Mouse (Mus musculus): ENCODE measurements around the gene Plekhf1. TPM values are rescaled to one million over a fixed set of nuclear protein-coding genes. Genes with fewer than 3 reads are reported as not detected.

Gene Plekhf1
- 1.4 and 1.5 TPM in 2 replicates for polyA plus RNA-seq (2014; fragmentation: Nextera tagmentation; extraction: Ambion mirVana)

DNA sequence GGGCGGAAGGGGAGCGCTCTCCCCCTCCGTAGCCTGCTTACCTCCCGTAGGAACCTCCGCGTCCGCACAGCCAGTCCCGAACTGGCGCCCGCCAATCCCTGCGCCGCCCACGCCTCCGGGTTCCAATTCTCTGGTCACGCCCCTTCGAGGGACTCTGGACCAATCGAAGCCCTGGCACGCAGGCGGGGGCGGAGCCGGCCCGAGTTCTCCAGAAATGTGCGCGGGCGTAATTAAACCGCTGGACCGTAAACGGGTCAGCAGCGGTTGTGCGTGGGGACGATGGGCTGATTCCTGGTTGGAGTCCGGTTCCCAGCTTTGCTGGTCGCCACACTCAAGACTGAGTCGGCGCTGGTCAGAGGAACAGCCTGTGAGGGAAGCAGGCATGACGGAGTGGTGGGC is at the start of gene Plekhf1:
Gene Plekhf1 (minus strand): TSS at position 117 of the 399 bp plus-strand sequence.
- H3K4me2 ChIP-seq = peak within 1 kb of the TSS; percentile 85
- H3K36me3 ChIP-seq (ENCODE audit: control insufficient read depth, insufficient read depth, low read length) = no peaks in the 10 kb centered on the region
- peak within 1 kb of the TSS; percentile 49 for H3K4me3 ChIP-seq (ENCODE audit: low read depth, low read length)
- H3K9me3 ChIP-seq (ENCODE audit: control insufficient read depth, low read length) = no peaks in the 10 kb centered on the region
- peak within 1 kb of the TSS; percentile 58; the same call in 1 of the 2 replicates for H3K9ac ChIP-seq (ENCODE audit: low read length)
- no peak within 1 kb of the TSS for H3K27ac ChIP-seq (ENCODE audit: low read depth, low read length)
- peak; percentile 95 for ATAC-seq (ENCODE audit: low FRiP score)
- peaks cover 4% of the 10 kb centered on the region for H3K27me3 ChIP-seq (ENCODE audit: control insufficient read depth, insufficient read depth, low read length)
- H3K4me1 ChIP-seq (ENCODE audit: control insufficient read depth, insufficient read depth, low read length) = no peaks in the 10 kb centered on the region; the same call in 1 of the 2 replicates
- WGBS = under 1% methylated on average over 36 of the region's 36 CpGs
- peak; percentile 99 for DNase-seq (ENCODE audit: low spot score, missing footprints)

GRCm38 (mm10) chr7:38272551-38272950 is 44.7 kb upstream of the Plekhf1 start:
- Histone ChIP-seq H3K36me3 (ENCODE audit: control insufficient read depth, insufficient read depth, low read length) (0 out of 2 replicates have a peak, but pooled peaks cover 4% of the 10 kb centered on the region), H3K4me1 (ENCODE audit: control insufficient read depth, insufficient read depth, low read length) (peaks cover 9% of the 10 kb centered on the region), H3K9me3 (ENCODE audit: control insufficient read depth, low read length) (no peaks in the 10 kb centered on the region), H3K9ac (ENCODE audit: low read length) (no peak overlapping the region), H3K27me3 (ENCODE audit: control insufficient read depth, insufficient read depth, low read length) (no peaks in the 10 kb centered on the region), H3K4me2 (no peak overlapping the region), H3K4me3 (ENCODE audit: low read depth, low read length) (no peak overlapping the region), H3K27ac (ENCODE audit: low read depth, low read length) (no peak overlapping the region)
- DNase-seq (ENCODE audit: low spot score, missing footprints) (no peak), ATAC-seq (ENCODE audit: low FRiP score) (no peak)

GRCm38 (mm10) chr7:38271859-38272258 is 44.0 kb upstream of the Plekhf1 start:
- no peaks in the 10 kb centered on the region for H3K9me3 ChIP-seq (ENCODE audit: control insufficient read depth, low read length)
- peak overlapping the region; percentile 84 for H3K4me2 ChIP-seq
- ATAC-seq (ENCODE audit: low FRiP score) = peak; percentile 35
- peak overlapping the region; percentile 62 for H3K4me3 ChIP-seq (ENCODE audit: low read depth, low read length)
- 0 out of 2 replicates have a peak, but pooled peaks cover 5% of the 10 kb centered on the region for H3K36me3 ChIP-seq (ENCODE audit: control insufficient read depth, insufficient read depth, low read length)
- H3K9ac ChIP-seq (ENCODE audit: low read length) = no peak overlapping the region; the same call in 1 of the 2 replicates
- 16% methylated on average over 4 of the region's 4 CpGs for WGBS
- H3K27me3 ChIP-seq (ENCODE audit: control insufficient read depth, insufficient read depth, low read length) = no peaks in the 10 kb centered on the region
- no peak for DNase-seq (ENCODE audit: low spot score, missing footprints)
- no peak overlapping the region for H3K27ac ChIP-seq (ENCODE audit: low read depth, low read length)
- peaks cover 9% of the 10 kb centered on the region for H3K4me1 ChIP-seq (ENCODE audit: control insufficient read depth, insufficient read depth, low read length)

- ATAC-seq (ENCODE audit: low FRiP score) (no peak), DNase-seq (ENCODE audit: low spot score, missing footprints) (no peak)
- Histone ChIP-seq H3K9me3 (ENCODE audit: control insufficient read depth, low read length) (no peaks in the 10 kb centered on the region), H3K4me3 (ENCODE audit: low read depth, low read length) (peak overlapping the region; percentile 62), H3K4me2 (peak overlapping the region; percentile 84), H3K27me3 (ENCODE audit: control insufficient read depth, insufficient read depth, low read length) (no peaks in the 10 kb centered on the region), H3K4me1 (ENCODE audit: control insufficient read depth, insufficient read depth, low read length) (peaks cover 9% of the 10 kb centered on the region), H3K9ac (ENCODE audit: low read length) (peak overlapping the region; percentile 71), H3K27ac (ENCODE audit: low read depth, low read length) (no peak overlapping the region), H3K36me3 (ENCODE audit: control insufficient read depth, insufficient read depth, low read length) (0 out of 2 replicates have a peak, but pooled peaks cover 5% of the 10 kb centered on the region)
- WGBS = under 1% methylated on average over 11 of the region's 11 CpGs
Observed at GRCm38 (mm10) chr7:38271511-38271811, 43.6 kb upstream of the Plekhf1 start.

- Histone ChIP-seq H3K9ac (ENCODE audit: low read length) (peak within 1 kb of the TSS; percentile 71), H3K4me3 (ENCODE audit: low read depth, low read length) (peak within 1 kb of the TSS; percentile 62), H3K4me1 (ENCODE audit: control insufficient read depth, insufficient read depth, low read length) (peaks cover 9% of the 10 kb centered on the region), H3K9me3 (ENCODE audit: control insufficient read depth, low read length) (no peaks in the 10 kb centered on the region), H3K4me2 (peak within 1 kb of the TSS; percentile 84), H3K36me3 (ENCODE audit: control insufficient read depth, insufficient read depth, low read length) (peaks cover 8% of the 10 kb centered on the region), H3K27me3 (ENCODE audit: control insufficient read depth, insufficient read depth, low read length) (no peaks in the 10 kb centered on the region), H3K27ac (ENCODE audit: low read depth, low read length) (peak within 1 kb of the TSS; percentile 31; the same call in 1 of the 2 replicates)
- under 1% methylated on average over 38 of the region's 38 CpGs for WGBS
- ATAC-seq (ENCODE audit: low FRiP score) (peak; percentile 96), DNase-seq (ENCODE audit: low spot score, missing footprints) (peak; percentile 99)
Observed at GRCm38 (mm10) chr7:38270703-38271510, 43.1 kb upstream of the Plekhf1 start, which contains the start of gene Pop4. Gene Pop4 (minus strand): TSS chr7:38271423.

DNA sequence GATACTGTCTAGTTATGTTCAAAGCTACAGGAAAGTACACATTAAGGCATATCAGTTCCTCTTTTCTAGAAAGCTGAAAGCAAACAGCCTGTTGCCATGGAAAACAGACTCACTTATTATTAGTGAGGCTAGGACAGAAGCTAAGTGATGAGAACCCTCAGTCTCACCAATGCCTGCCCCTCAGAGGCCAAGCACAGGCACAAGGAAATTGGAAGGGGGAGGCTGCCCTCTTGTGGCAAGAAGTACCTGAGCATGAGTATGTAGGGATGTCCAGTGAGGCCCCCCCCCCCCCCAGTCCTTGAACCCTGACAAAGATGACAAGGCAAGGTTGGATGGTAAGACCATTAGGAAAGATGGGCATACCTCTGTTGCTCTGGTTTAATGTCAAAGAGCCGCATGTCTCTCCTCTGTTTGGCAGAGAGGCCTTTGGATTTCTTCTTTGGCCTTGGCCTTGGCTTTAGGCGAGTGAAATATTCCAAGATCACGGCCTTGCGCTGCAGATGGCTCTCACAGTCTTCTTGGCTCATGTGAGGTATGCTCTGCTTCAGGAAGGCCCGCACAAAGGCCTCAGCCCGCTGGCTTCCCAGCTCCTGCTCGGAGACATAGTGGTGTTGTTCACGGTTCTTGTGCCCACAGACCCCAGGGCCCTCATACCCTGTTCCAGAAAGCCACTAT is 39.3 kb upstream of the Plekhf1 start:
- H3K36me3 ChIP-seq (ENCODE audit: control insufficient read depth, insufficient read depth, low read length) = peaks cover 34% of the 10 kb centered on the region
- no peaks in the 10 kb centered on the region for H3K27me3 ChIP-seq (ENCODE audit: control insufficient read depth, insufficient read depth, low read length)
- no peak overlapping the region for H3K27ac ChIP-seq (ENCODE audit: low read depth, low read length)
- H3K9ac ChIP-seq (ENCODE audit: low read length) = no peak overlapping the region
- 89% methylated on average over 8 of the region's 8 CpGs for WGBS
- ATAC-seq (ENCODE audit: low FRiP score) (no peak), DNase-seq (ENCODE audit: low spot score, missing footprints) (peak; percentile 86)
- no peaks in the 10 kb centered on the region for H3K9me3 ChIP-seq (ENCODE audit: control insufficient read depth, low read length)
- no peak overlapping the region for H3K4me2 ChIP-seq
- no peak overlapping the region for H3K4me3 ChIP-seq (ENCODE audit: low read depth, low read length)
- H3K4me1 ChIP-seq (ENCODE audit: control insufficient read depth, insufficient read depth, low read length) = peaks cover 9% of the 10 kb centered on the region

GRCm38 (mm10) chr7:38262406-38262805 is 34.6 kb upstream of the Plekhf1 start:
- Histone ChIP-seq H3K9me3 (ENCODE audit: control insufficient read depth, low read length) (no peaks in the 10 kb centered on the region), H3K9ac (ENCODE audit: low read length) (no peak overlapping the region), H3K4me1 (ENCODE audit: control insufficient read depth, insufficient read depth, low read length) (no peaks in the 10 kb centered on the region), H3K27me3 (ENCODE audit: control insufficient read depth, insufficient read depth, low read length) (no peaks in the 10 kb centered on the region), H3K4me2 (no peak overlapping the region), H3K4me3 (ENCODE audit: low read depth, low read length) (no peak overlapping the region), H3K36me3 (ENCODE audit: control insufficient read depth, insufficient read depth, low read length) (peaks cover 39% of the 10 kb centered on the region), H3K27ac (ENCODE audit: low read depth, low read length) (no peak overlapping the region)
- 94% methylated on average over 5 of the region's 5 CpGs for WGBS
- ATAC-seq (ENCODE audit: low FRiP score) (no peak), DNase-seq (ENCODE audit: low spot score, missing footprints) (no peak)

- no peaks in the 10 kb centered on the region for H3K4me1 ChIP-seq (ENCODE audit: control insufficient read depth, insufficient read depth, low read length)
- ATAC-seq (ENCODE audit: low FRiP score) (no peak), DNase-seq (ENCODE audit: low spot score, missing footprints) (no peak)
- no peak overlapping the region for H3K27ac ChIP-seq (ENCODE audit: low read depth, low read length)
- peaks cover 25% of the 10 kb centered on the region for H3K36me3 ChIP-seq (ENCODE audit: control insufficient read depth, insufficient read depth, low read length)
- no peak overlapping the region for H3K9ac ChIP-seq (ENCODE audit: low read length)
- no peak overlapping the region for H3K4me2 ChIP-seq
- H3K4me3 ChIP-seq (ENCODE audit: low read depth, low read length) = no peak overlapping the region
- no peaks in the 10 kb centered on the region for H3K9me3 ChIP-seq (ENCODE audit: control insufficient read depth, low read length)
- 92% methylated on average over 2 of the region's 2 CpGs for WGBS
- no peaks in the 10 kb centered on the region for H3K27me3 ChIP-seq (ENCODE audit: control insufficient read depth, insufficient read depth, low read length)
Observed at GRCm38 (mm10) chr7:38259631-38260030, 31.8 kb upstream of the Plekhf1 start.

DNA sequence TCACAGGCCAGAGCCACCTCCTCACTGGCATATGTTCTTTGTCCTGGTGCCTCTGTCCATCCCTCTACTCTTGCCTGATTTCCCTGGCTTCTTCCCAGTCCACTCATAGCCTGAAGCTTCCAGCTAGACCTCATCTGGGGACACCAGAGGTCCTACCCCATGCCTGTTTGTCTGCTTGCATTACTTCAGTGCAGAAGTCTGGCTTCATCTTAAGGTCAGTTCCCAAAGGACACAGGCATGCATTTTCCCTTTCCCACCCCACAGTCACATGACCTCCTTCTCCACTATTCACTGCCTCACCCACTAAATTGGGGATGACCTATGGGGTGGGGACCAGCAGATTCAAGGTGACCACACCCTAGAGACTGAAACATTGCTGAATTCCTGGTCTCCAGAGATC is 25.6 kb upstream of the Plekhf1 start:
- no peaks in the 10 kb centered on the region for H3K9me3 ChIP-seq (ENCODE audit: control insufficient read depth, low read length)
- no peaks in the 10 kb centered on the region for H3K36me3 ChIP-seq (ENCODE audit: control insufficient read depth, insufficient read depth, low read length)
- no peak for ATAC-seq (ENCODE audit: low FRiP score)

More for the DNA sequence above, 25.6 kb upstream of the Plekhf1 start:
- Histone ChIP-seq H3K9ac (ENCODE audit: low read length) (no peak overlapping the region), H3K27ac (ENCODE audit: low read depth, low read length) (no peak overlapping the region), H3K4me2 (no peak overlapping the region), H3K4me3 (ENCODE audit: low read depth, low read length) (no peak overlapping the region), H3K27me3 (ENCODE audit: control insufficient read depth, insufficient read depth, low read length) (no peaks in the 10 kb centered on the region), H3K4me1 (ENCODE audit: control insufficient read depth, insufficient read depth, low read length) (no peaks in the 10 kb centered on the region)
- no peak for DNase-seq (ENCODE audit: low spot score, missing footprints)

Measured in midbrain, embryonic 11.5 days (tissue).